Comparison of ENCODE assay signal across 10 mouse cellular contexts in genomic region chr6:141495634-141496418, GRCm38 (mm10). TPM values are rescaled to one million over a fixed set of nuclear protein-coding genes. Genes with fewer than 3 reads are reported as not detected.
DNase-seq lines count a peak whose midpoint lies in the region; ATAC-seq and TF ChIP-seq lines count a peak whose summit lies in the region.
"Had no signal": no experiment of that assay in that cellular context is flagged by ENCODE, and none has a peak within 500 bp of the region (broad histone marks: within the 10 kb centered on the region; RNA-seq: fewer than 3 reads in every experiment).

No protein-coding gene starts in this region.

- WGBS in kidney, embryonic 14.5 days: 27% methylated on average over 13 of the region's 13 CpGs
- WGBS in forebrain, postnatal 0 days: 6% methylated on average over 13 of the region's 13 CpGs

- H3K9ac ChIP-seq in kidney, embryonic 14.5 days (ENCODE audit: low read depth, low read length): no peak overlapping the region
- H3K9ac ChIP-seq in forebrain, postnatal 0 days: no peak overlapping the region
- H3K9ac ChIP-seq: liver, postnatal 0 days had no signal

- H3K9me3 ChIP-seq in kidney, embryonic 14.5 days (ENCODE audit: control insufficient read depth, low read length): no peaks in the 10 kb centered on the region
- no peaks in the 10 kb centered on the region for H3K9me3 ChIP-seq in forebrain, postnatal 0 days (ENCODE audit: low read length)

- no peak overlapping the region for H3K4me2 ChIP-seq in kidney, embryonic 14.5 days (replicated peaks; ENCODE audit: low read depth, low read length)
- no peak overlapping the region for H3K4me2 ChIP-seq in forebrain, postnatal 0 days (ENCODE audit: low read depth)

- no peak for TF ChIP-seq CTCF in forebrain, postnatal 0 days (IDR thresholded peaks at IDR 0.05; ENCODE audit: low read depth)

- no peaks in the 10 kb centered on the region for H3K4me1 ChIP-seq in kidney, embryonic 14.5 days (ENCODE audit: control insufficient read depth, insufficient read depth, low read length)
- no peaks in the 10 kb centered on the region for H3K4me1 ChIP-seq in forebrain, postnatal 0 days (ENCODE audit: insufficient read depth)

- no peaks in the 10 kb centered on the region for H3K27me3 ChIP-seq in kidney, embryonic 14.5 days (ENCODE audit: control insufficient read depth, insufficient read depth, low read length)
- H3K27me3 ChIP-seq in forebrain, postnatal 0 days (ENCODE audit: insufficient read depth, low read length): no peaks in the 10 kb centered on the region; the same call in 1 of the 2 replicates

- no peak for DNase-seq in kidney, postnatal 36 days
- peak; percentile 83 for DNase-seq in ZHBTc4 (ENCODE audit: low read depth, low spot score)
- peak; percentile 58 for DNase-seq in forebrain, postnatal 0 days
- DNase-seq in mesoderm, embryonic 11.5 days (ENCODE audit: low read depth, low spot score): peak; percentile 56
- DNase-seq in adipocyte (ENCODE audit: low spot score): no peak
- DNase-seq in spleen, postnatal 36 days (ENCODE audit: low spot score in 2 of 2): no peak
- DNase-seq in thymus, postnatal 14 days: no peak
- DNase-seq: adrenal gland, adult 8-10 months; liver, postnatal 0 days had no signal

- H3K27ac ChIP-seq in kidney, embryonic 14.5 days (ENCODE audit: low read depth, low read length): no peak overlapping the region; the same call in 1 of the 2 replicates
- H3K27ac ChIP-seq in forebrain, postnatal 0 days (ENCODE audit: low read depth, low read length): peak overlapping the region; percentile 57; the same call in 1 of the 2 replicates

- H3K36me3 ChIP-seq in kidney, embryonic 14.5 days (ENCODE audit: control insufficient read depth, insufficient read depth, low read length): peaks cover 20% of the 10 kb centered on the region; the same call in 1 of the 2 replicates
- no peaks in the 10 kb centered on the region for H3K36me3 ChIP-seq in forebrain, postnatal 0 days (ENCODE audit: insufficient read depth)

- H3K4me3 ChIP-seq in kidney, embryonic 14.5 days (ENCODE audit: low read length): no peak overlapping the region
- no peak overlapping the region for H3K4me3 ChIP-seq in forebrain, postnatal 0 days (ENCODE audit: low read depth, low read length)

- peak; percentile 70 for ATAC-seq in kidney, embryonic 14.5 days (ENCODE audit: low FRiP score, low TSS enrichment)
- peak; percentile 85 for ATAC-seq in forebrain, postnatal 0 days
- ATAC-seq: liver, postnatal 0 days had no signal

RNA-seq across cellular contexts. Expression of gene Slco1c1, which starts 28.3 kb away (rescaled TPM):
- 0.21 and 0.32 TPM in 2 replicates for polyA plus RNA-seq in kidney, embryonic 14.5 days (2014; fragmentation: Nextera tagmentation; extraction: Ambion mirVana)
- 35.7 and 39.5 TPM in 2 replicates for total RNA-seq in forebrain, postnatal 0 days (2014; rRNA removed)
- polyA plus RNA-seq in forebrain, postnatal 0 days (2015; fragmentation: Nextera tagmentation; extraction: Ambion mirVana): 33.8 and 34.2 TPM in 2 replicates
- polyA plus RNA-seq: liver, postnatal 0 days had no signal

Comparison
In these comparisons a context has a peak if more than half of its experiments do, and no peak if none do; other contexts are left out.
1. DNase-seq: peak in ZHBTc4 (single experiment), forebrain, postnatal 0 days (single experiment) and mesoderm, embryonic 11.5 days (single experiment); none in kidney, postnatal 36 days (0 of 2), adipocyte (single experiment), spleen, postnatal 36 days (0 of 2) and thymus, postnatal 14 days (single experiment).
2. RNA of gene Slco1c1, which starts 28.3 kb away (polyA plus RNA-seq): 33.8 to 34.2 TPM in forebrain, postnatal 0 days; 0.21 to 0.32 TPM in kidney, embryonic 14.5 days; every median in the first group is over 10 times any median in the second.